Mouse (Mus musculus) heart, postnatal 0 days (tissue): ENCODE data around the gene Glis3.

ENCODE experiments used
- CTCF ChIP-seq: IDR thresholded peaks from 2 replicates; pipeline ENCODE4 v1.5.1; 2016; ENCODE audit warnings: antibody characterized with exemption, control low read depth, low read depth
- EP300 ChIP-seq: IDR thresholded peaks from 2 replicates; pipeline ENCODE4 v1.6.1; 2016; ENCODE audit warnings: antibody characterized with exemption, low read depth

DNA sequence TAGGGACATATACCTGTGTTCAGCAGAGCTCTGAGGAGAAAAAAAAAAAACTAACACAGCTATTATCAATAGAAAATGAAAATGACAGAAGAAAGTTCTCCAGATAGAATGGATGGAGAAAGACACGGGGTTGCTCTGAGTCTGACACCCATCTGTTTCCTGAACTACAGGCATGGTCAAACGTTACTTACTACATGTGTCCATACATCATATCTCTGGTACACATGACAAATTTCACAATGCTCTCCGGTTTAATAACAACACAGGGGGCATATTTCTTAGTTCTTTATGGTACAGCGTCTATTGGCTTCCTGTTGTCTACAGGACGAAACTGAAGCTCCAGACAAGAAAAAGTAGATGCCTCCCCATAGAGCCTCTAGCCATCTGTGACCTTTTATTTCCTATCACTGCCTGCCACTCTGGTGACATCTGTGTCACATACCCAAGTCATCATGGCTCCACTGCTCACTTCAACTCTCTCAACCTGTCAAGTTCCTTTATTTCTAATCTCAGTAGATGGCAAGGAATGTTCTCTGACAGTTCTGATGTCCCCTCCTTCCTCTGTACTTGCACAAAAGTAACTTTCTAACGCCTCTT, 251.6 kb downstream of the Glis3 start:
- TF ChIP-seq EP300: no peak
- no peak for TF ChIP-seq CTCF
